Comparison of ENCODE assay signal across 17 mouse cellular contexts in the genomic region with DNA sequence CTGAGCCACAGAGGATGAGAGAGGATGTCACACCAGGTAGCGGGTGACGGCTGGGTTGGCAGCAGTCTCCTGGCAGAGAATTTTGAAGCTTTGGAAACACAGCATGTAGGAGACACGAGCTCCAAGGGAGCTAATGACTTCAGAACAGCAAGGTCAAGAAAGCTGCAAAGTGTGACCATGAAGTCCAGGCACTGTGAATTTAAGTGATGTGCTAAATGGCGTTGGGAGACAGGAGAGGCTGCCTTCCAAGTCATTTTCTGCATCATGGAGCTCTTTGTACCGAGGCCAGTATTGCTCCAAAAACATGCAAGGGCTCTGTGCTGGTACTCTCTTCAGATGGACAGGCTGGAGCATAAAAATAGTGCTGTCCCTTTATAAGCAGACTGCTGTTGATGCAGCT.
DNase-seq lines count a peak whose midpoint lies in the region; ATAC-seq lines count a peak whose summit lies in the region.
"Had no signal": no experiment of that assay in that cellular context is flagged by ENCODE, and none has a peak within 500 bp of the region (broad histone marks: within the 10 kb centered on the region; RNA-seq: fewer than 3 reads in every experiment).

No protein-coding gene starts in this region.

- ATAC-seq in midbrain, embryonic 13.5 days = no peak
- no peak for ATAC-seq in midbrain, embryonic 11.5 days (ENCODE audit: low FRiP score)
- ATAC-seq in neural tube, embryonic 12.5 days (ENCODE audit: low FRiP score, low read depth) = 0 out of 2 replicates have a peak, but pooled peaks have one; percentile 6
- ATAC-seq in CD4-positive, CD25-positive, alpha-beta regulatory T cell, adult 4 months = no peak

- H3K4me3 ChIP-seq in midbrain, embryonic 13.5 days (replicated peaks) = no peak overlapping the region
- H3K4me3 ChIP-seq in midbrain, embryonic 11.5 days (ENCODE audit: low read depth, low read length) = no peak overlapping the region
- H3K4me3 ChIP-seq in hindbrain, embryonic 10.5 days = no peak overlapping the region
- H3K4me3 ChIP-seq in neural tube, embryonic 12.5 days = no peak overlapping the region
- H3K4me3 ChIP-seq: embryonic facial prominence, embryonic 10.5 days; limb, embryonic 10.5 days; midbrain, embryonic 12.5 days had no signal

- no peaks in the 10 kb centered on the region for H3K9me3 ChIP-seq in midbrain, embryonic 13.5 days
- H3K9me3 ChIP-seq in midbrain, embryonic 11.5 days (ENCODE audit: control insufficient read depth, low read length) = no peaks in the 10 kb centered on the region
- no peaks in the 10 kb centered on the region for H3K9me3 ChIP-seq in hindbrain, embryonic 10.5 days
- H3K9me3 ChIP-seq in neural tube, embryonic 12.5 days = no peaks in the 10 kb centered on the region
- H3K9me3 ChIP-seq: embryonic facial prominence, embryonic 10.5 days; limb, embryonic 10.5 days; midbrain, embryonic 12.5 days had no signal

- intact Hi-C loops in left cerebral cortex, postnatal 10 days (cut with DNase I) = no loop called here

- 68% methylated on average over 5 of the region's 5 CpGs for WGBS in midbrain, embryonic 13.5 days
- 76% methylated on average over 5 of the region's 5 CpGs for WGBS in midbrain, embryonic 11.5 days
- WGBS in hindbrain, embryonic 10.5 days = 67% methylated on average over 5 of the region's 5 CpGs
- WGBS in neural tube, embryonic 12.5 days = 41% methylated on average over 5 of the region's 5 CpGs

- H3K27me3 ChIP-seq in midbrain, embryonic 13.5 days = no peaks in the 10 kb centered on the region
- H3K27me3 ChIP-seq in midbrain, embryonic 11.5 days (ENCODE audit: control insufficient read depth, insufficient read depth, low read length) = no peaks in the 10 kb centered on the region
- H3K27me3 ChIP-seq in hindbrain, embryonic 10.5 days (ENCODE audit: insufficient read depth, poor library complexity, severe bottlenecking) = no peaks in the 10 kb centered on the region
- H3K27me3 ChIP-seq in neural tube, embryonic 12.5 days (replicated peaks) = no peaks in the 10 kb centered on the region
- H3K27me3 ChIP-seq: midbrain, embryonic 12.5 days had no signal

- H3K27ac ChIP-seq in midbrain, embryonic 13.5 days = peak overlapping the region; percentile 47; the same call in 1 of the 2 replicates
- no peak overlapping the region for H3K27ac ChIP-seq in midbrain, embryonic 11.5 days (ENCODE audit: low read depth, low read length)
- H3K27ac ChIP-seq in hindbrain, embryonic 10.5 days = peak overlapping the region; percentile 13; the same call in 1 of the 2 replicates
- no peak overlapping the region; the same call in 1 of the 2 replicates for H3K27ac ChIP-seq in neural tube, embryonic 12.5 days
- H3K27ac ChIP-seq: embryonic facial prominence, embryonic 10.5 days; limb, embryonic 10.5 days; midbrain, embryonic 12.5 days had no signal

- H3K4me2 ChIP-seq in midbrain, embryonic 13.5 days (replicated peaks) = no peak overlapping the region
- H3K4me2 ChIP-seq in midbrain, embryonic 11.5 days = no peak overlapping the region
- H3K4me2 ChIP-seq in neural tube, embryonic 12.5 days (replicated peaks) = no peak overlapping the region
- H3K4me2 ChIP-seq: liver, embryonic 11.5 days; midbrain, embryonic 12.5 days had no signal

- no peak overlapping the region for H3K9ac ChIP-seq in midbrain, embryonic 13.5 days (replicated peaks)
- H3K9ac ChIP-seq in midbrain, embryonic 11.5 days (ENCODE audit: low read length) = no peak overlapping the region
- no peak overlapping the region for H3K9ac ChIP-seq in neural tube, embryonic 12.5 days
- H3K9ac ChIP-seq: midbrain, embryonic 12.5 days had no signal

- DNase-seq in midbrain, embryonic 11.5 days (ENCODE audit: low spot score, missing footprints) = no peak
- DNase-seq in cerebellum, adult 8-10 months = peak; percentile 8
- DNase-seq in hindbrain, embryonic 10.5 days (ENCODE audit: low spot score) = no peak
- DNase-seq in right cerebral cortex, postnatal 10 days (ENCODE audit: low spot score in 2 of 2) = no peak
- DNase-seq in left cerebral cortex, postnatal 10 days (ENCODE audit: extremely low spot score in 1 of 2, low spot score in 2 of 2) = no peak
- DNase-seq: gastrocnemius, postnatal 36 days; kidney, adult 9 months; lung, adult 2 months; lung, postnatal 4 days had no signal

- no peaks in the 10 kb centered on the region for H3K36me3 ChIP-seq in midbrain, embryonic 13.5 days
- H3K36me3 ChIP-seq in midbrain, embryonic 11.5 days (ENCODE audit: control insufficient read depth, insufficient read depth, low read length) = no peaks in the 10 kb centered on the region
- H3K36me3 ChIP-seq in hindbrain, embryonic 10.5 days = no peaks in the 10 kb centered on the region
- no peaks in the 10 kb centered on the region for H3K36me3 ChIP-seq in neural tube, embryonic 12.5 days
- H3K36me3 ChIP-seq: embryonic facial prominence, embryonic 10.5 days; G1E; limb, embryonic 10.5 days; midbrain, embryonic 12.5 days had no signal

- H3K4me1 ChIP-seq in midbrain, embryonic 13.5 days (replicated peaks) = peaks cover 9% of the 10 kb centered on the region
- H3K4me1 ChIP-seq in midbrain, embryonic 11.5 days (ENCODE audit: control insufficient read depth, insufficient read depth, low read length) = no peaks in the 10 kb centered on the region
- peaks cover 22% of the 10 kb centered on the region for H3K4me1 ChIP-seq in hindbrain, embryonic 10.5 days (replicated peaks)
- H3K4me1 ChIP-seq in neural tube, embryonic 12.5 days = peaks cover 19% of the 10 kb centered on the region

Comparison
In these comparisons a context has a peak if more than half of its experiments do, and no peak if none do; other contexts are left out.
1. H3K27ac ChIP-seq: peak in midbrain, embryonic 13.5 days (single experiment) and hindbrain, embryonic 10.5 days (single experiment); none in midbrain, embryonic 11.5 days (single experiment) and neural tube, embryonic 12.5 days (single experiment).